Mouse (Mus musculus) midbrain, embryonic 15.5 days (tissue): Measurements from ENCODE around the gene Gm49630. TPM values are rescaled to one million over a fixed set of nuclear protein-coding genes. Genes with fewer than 3 reads are reported as not detected.
"Not testable (repeated sequence)": the region's sequence is repeated elsewhere in the genome, so short reads cannot be mapped to it uniquely, and the experiment has no call there.

ENCODE experiments used
- ATAC-seq: fragments of 200-750 bp; cut with Nextera tagmentation; replicated peaks from 2 replicates; pipeline ENCODE4 v1.8.0; 2017; ENCODE audit warnings: moderate TSS enrichment
- H3K27ac ChIP-seq: fragments of 300-500 bp; sonication (generic); 2 replicates; pipeline ENCODE4 v1.5.1; 2015; ENCODE audit warnings: mild to moderate bottlenecking, inconsistent platforms
- H3K27me3 ChIP-seq: fragments of 300-500 bp; sonication (generic); replicated peaks from 2 replicates; pipeline ENCODE4 v1.6.1; 2015; ENCODE audit warnings: inconsistent platforms
- H3K36me3 ChIP-seq: fragments of 300-500 bp; sonication (generic); replicated peaks from 2 replicates; pipeline ENCODE4 v1.6.1; 2015; ENCODE audit warnings: inconsistent platforms
- H3K4me1 ChIP-seq: fragments of 300-500 bp; sonication (generic); 2 replicates; pipeline ENCODE4 v1.6.1; 2015; ENCODE audit warnings: inconsistent platforms
- H3K4me2 ChIP-seq: fragments of 300-500 bp; sonication (generic); 2 replicates; pipeline ENCODE4 v1.6.1; 2015; ENCODE audit warnings: inconsistent platforms, mild to moderate bottlenecking, moderate library complexity
- H3K4me3 ChIP-seq: fragments of 300-500 bp; sonication (generic); 2 replicates; pipeline ENCODE4 v1.5.1; 2015; ENCODE audit warnings: mild to moderate bottlenecking, inconsistent platforms
- H3K9ac ChIP-seq: fragments of 300-500 bp; sonication (generic); 2 replicates; pipeline ENCODE4 v1.6.1; 2015; ENCODE audit warnings: mild to moderate bottlenecking, inconsistent platforms
- H3K9me3 ChIP-seq: fragments of 300-500 bp; sonication (generic); 2 replicates; pipeline ENCODE4 v1.6.1; 2016; ENCODE audit warnings: inconsistent platforms
- WGBS: fragments of 180-500 bp; shearing (Covaris S2); methylation state at CpG from one replicate; pipeline ENCODE4 v1.1.7; 2015; ENCODE audit warnings: mixed read lengths; 5-methylcytosine and 5-hydroxymethylcytosine counted together
- polyA plus RNA-seq: library from polyadenylated mRNA; unstranded; fragments of >200 nt; fragmentation: Nextera tagmentation; extraction: Ambion mirVana; gene quantifications from 2 replicates; pipeline ENCODE4 v1.2.1, GENCODE M21; 2015

Gm49630 gene
- not detected in 2 replicates for polyA plus RNA-seq

DNA sequence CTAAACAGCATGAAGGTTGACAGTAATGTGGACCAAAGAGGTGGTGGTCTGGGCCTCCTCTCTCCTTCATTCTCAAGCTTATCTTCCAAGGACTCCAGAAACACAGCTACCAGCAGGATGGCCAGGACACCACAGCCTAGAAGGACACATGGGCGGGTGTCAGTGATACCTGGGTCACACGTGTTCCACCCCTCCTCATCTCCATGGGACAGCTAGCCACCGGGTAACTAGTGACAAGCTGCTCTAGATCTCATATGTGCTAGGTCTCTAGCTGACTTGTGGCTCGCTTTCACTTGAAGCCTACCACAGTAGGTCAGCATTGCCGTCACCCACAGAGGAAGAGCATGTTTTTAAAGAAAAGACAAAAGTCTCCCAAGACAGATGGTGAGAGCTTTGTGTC lies at the start of gene Gm49630:
Gm49630 (minus strand) TSS at position 101 of the 400 bp plus-strand sequence.
- not testable (repeated sequence) for H3K36me3 ChIP-seq, H3K9ac ChIP-seq, H3K9me3 ChIP-seq, H3K27me3 ChIP-seq, H3K4me2 ChIP-seq, H3K4me1 ChIP-seq, H3K4me3 ChIP-seq, H3K27ac ChIP-seq, ATAC-seq
- 85% methylated on average over 4 of the region's 5 CpGs for WGBS

- not testable (repeated sequence) for H3K36me3 ChIP-seq, H3K4me3 ChIP-seq, H3K9ac ChIP-seq, H3K4me1 ChIP-seq, H3K27ac ChIP-seq, H3K4me2 ChIP-seq, H3K9me3 ChIP-seq, H3K27me3 ChIP-seq
- ATAC-seq: peak; percentile 93
- WGBS: 33% methylated on average over 3 of the region's 3 CpGs
Measured at GRCm38 (mm10) chr17:7420191-7420973, 48.6 kb upstream of the Gm49630 start.

GRCm38 (mm10) chr17:7414601-7415310 lies 43.0 kb upstream of the Gm49630 start:
- WGBS: 83% methylated on average over 8 of the region's 9 CpGs
- H3K9me3 ChIP-seq, H3K4me2 ChIP-seq, H3K36me3 ChIP-seq, ATAC-seq, H3K9ac ChIP-seq, H3K4me3 ChIP-seq, H3K27me3 ChIP-seq, H3K4me1 ChIP-seq, H3K27ac ChIP-seq: not testable (repeated sequence)

DNA sequence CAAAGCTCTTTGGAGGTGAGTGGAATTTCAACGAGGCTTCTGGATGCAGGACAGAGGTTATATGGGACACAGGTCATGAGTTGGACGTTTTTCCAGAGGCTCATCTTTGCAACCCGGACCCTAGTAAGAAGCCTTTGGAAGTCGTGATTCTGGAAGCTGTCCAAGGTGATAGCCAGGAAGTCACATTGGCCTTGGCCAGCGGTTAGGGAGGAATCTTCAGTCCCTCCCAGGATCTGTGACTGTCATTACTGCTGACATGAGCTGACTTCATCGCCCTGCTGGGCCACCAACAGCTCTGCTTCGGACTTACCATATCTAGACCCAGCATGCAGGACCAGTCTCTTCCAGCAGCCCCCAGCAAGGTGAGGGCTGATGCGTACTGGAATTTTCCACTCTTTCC lies 41.6 kb upstream of the Gm49630 start:
- not testable (repeated sequence) for H3K4me1 ChIP-seq, H3K36me3 ChIP-seq, H3K27ac ChIP-seq, H3K27me3 ChIP-seq, H3K4me2 ChIP-seq, H3K4me3 ChIP-seq, ATAC-seq, H3K9ac ChIP-seq, H3K9me3 ChIP-seq
- 78% methylated on average over 8 of the region's 8 CpGs for WGBS

DNA sequence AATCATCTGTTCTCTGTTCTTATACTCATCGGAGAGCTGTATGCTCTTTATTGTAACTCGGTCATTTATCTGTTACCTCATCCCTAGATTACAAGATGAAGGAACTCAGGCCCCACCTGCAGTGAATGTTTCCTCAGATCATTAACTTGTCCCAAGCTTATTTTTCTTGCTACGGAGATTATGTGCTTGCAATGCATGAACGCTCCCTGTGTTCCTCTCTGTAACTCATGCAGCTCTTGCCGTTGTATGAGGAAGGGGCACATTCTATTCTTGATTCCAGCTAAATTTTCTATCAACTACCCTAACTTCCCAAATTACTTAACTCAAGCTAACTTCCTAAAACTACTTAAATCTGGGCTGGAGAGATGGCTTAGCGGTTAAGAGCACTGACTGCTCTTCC lies 28.0 kb upstream of the Gm49630 start:
- not testable (repeated sequence) for H3K9ac ChIP-seq, H3K27ac ChIP-seq, H3K4me2 ChIP-seq, H3K36me3 ChIP-seq, H3K27me3 ChIP-seq, H3K4me3 ChIP-seq, ATAC-seq, H3K4me1 ChIP-seq, H3K9me3 ChIP-seq
- 62% methylated on average over 6 of the region's 6 CpGs for WGBS

DNA sequence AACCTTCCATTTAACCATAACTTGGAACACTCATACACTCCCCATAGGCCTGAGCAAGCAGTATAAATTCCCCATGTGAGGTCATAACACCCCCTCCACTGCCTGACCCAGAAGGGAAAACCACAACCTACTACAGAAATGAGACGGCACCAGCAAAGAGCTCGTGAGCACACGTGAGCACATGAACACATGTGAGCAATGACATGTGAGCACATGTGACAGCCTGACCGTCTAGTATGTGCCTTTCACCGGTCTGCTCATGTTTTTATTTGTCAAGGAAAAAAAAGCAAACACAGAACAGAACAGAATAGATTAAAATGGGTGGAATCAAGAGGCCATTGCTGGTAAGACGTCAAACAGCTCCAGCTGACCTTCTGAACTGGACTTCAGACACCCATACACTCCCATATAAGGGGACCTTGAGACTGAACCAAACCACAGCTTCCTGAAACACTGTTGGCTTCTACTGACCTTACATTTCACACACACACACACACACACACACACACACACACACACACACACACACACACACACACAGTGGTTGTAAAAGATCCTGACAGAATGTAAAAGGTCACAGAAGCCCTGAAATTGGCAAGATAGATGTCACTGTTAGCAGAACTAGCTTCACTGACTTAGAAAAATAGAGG lies 26.5 kb upstream of the Gm49630 start:
- not testable (repeated sequence) for H3K4me3 ChIP-seq, H3K9ac ChIP-seq, H3K27me3 ChIP-seq, H3K36me3 ChIP-seq, H3K4me2 ChIP-seq, H3K9me3 ChIP-seq, ATAC-seq, H3K27ac ChIP-seq, H3K4me1 ChIP-seq
- 91% methylated on average over 6 of the region's 6 CpGs for WGBS

DNA sequence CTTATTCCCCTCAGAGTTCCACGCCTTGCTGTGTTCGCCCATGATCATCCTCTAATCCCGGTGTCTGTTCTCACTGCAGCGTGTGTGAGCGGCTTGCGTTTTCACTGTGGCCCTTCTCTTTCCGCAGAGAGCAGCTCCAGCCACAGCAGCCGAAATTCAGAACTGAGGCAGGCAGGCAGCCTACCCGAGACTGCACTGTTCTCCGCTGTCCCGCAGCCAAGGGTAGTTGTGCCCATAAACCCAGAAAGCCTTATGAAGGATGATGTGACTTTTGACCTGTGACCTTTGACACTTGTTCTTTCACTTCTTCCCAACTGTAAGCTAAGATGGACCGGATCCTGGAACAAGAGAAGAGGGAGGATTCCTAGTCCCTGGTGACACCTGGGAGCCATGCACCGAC lies 25.3 kb upstream of the Gm49630 start:
- not testable (repeated sequence) for H3K4me1 ChIP-seq, H3K4me3 ChIP-seq, H3K36me3 ChIP-seq, H3K27ac ChIP-seq, H3K27me3 ChIP-seq, H3K4me2 ChIP-seq, H3K9ac ChIP-seq, H3K9me3 ChIP-seq, ATAC-seq
- 87% methylated on average over 13 of the region's 13 CpGs for WGBS

- not testable (repeated sequence) for ATAC-seq, H3K27me3 ChIP-seq, H3K9ac ChIP-seq, H3K4me1 ChIP-seq, H3K9me3 ChIP-seq, H3K4me3 ChIP-seq, H3K27ac ChIP-seq, H3K36me3 ChIP-seq, H3K4me2 ChIP-seq
- WGBS: no CpG with 5 or more reads among the region's 2 CpGs
Measured at GRCm38 (mm10) chr17:7396288-7396687, 24.5 kb upstream of the Gm49630 start.

GRCm38 (mm10) chr17:7395671-7396070 lies 23.9 kb upstream of the Gm49630 start:
- not testable (repeated sequence) for H3K27me3 ChIP-seq, H3K4me3 ChIP-seq, ATAC-seq, H3K4me1 ChIP-seq, H3K27ac ChIP-seq, H3K36me3 ChIP-seq, H3K9me3 ChIP-seq, H3K9ac ChIP-seq, H3K4me2 ChIP-seq
- WGBS: 93% methylated on average over 8 of the region's 8 CpGs

DNA sequence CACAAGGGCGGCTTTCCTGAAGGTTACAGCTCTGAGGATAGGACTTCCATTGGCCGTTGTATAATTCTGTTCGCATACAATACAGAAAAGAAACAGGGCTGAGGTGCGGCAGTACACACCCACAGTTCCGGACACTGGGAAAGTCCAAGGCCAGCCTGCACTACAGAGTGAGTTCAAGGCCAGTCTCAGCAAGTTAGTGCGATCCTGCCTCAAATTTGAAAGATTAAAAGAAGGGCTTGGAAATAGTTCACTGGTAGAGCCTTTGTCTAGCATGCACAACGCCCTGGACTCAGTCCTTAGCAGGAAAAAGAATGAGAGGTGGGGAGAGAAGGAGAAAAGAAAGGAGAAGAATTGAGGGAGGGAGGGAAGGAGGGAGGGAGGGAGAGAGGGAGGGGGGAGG lies 23.3 kb upstream of the Gm49630 start:
- not testable (repeated sequence) for ATAC-seq, H3K27ac ChIP-seq, H3K9ac ChIP-seq, H3K4me1 ChIP-seq, H3K27me3 ChIP-seq, H3K4me2 ChIP-seq, H3K9me3 ChIP-seq, H3K36me3 ChIP-seq, H3K4me3 ChIP-seq
- 89% methylated on average over 7 of the region's 7 CpGs for WGBS

DNA sequence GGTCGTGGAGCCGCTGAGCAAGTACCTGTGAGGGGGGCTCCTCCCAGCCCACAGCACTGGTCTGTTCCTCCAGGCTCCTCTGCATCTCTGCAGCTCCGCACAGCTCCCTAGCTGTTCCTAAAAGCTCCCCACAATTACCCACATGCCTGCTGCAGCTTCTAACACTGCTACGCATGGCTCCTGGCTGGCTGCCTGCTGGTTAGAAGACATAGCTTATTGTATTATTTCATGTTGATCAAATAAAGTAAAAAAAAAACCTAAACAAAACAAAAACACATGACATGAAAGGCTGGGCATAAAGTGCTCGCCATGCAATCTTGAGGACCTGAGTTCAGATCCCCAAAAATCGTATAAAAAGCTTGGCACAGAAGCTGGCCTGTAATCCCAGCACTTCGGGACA lies 18.1 kb upstream of the Gm49630 start:
- H3K27me3 ChIP-seq, H3K9me3 ChIP-seq, H3K9ac ChIP-seq, H3K36me3 ChIP-seq, H3K4me3 ChIP-seq, ATAC-seq, H3K4me1 ChIP-seq, H3K27ac ChIP-seq, H3K4me2 ChIP-seq: not testable (repeated sequence)
- WGBS: 67% methylated on average over 7 of the region's 7 CpGs

DNA sequence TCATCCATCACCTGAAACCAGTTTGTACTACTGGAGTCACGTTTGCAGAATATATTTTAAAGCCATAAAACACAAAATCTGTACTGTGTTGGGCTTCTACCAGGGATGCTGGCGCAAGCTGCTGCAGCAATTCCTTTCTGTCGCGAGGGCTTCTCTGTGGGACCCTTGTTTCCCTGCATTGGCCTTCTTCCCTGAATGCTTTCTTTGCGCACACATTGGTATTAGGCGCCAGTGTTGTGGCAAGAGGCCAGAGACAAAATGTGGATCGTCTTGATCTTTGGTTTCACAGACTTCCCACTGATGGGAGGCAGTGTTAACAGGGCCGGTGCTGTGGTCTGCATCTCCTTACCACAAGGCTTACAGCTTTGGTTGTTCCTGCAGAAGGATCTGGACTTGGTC lies 17.2 kb upstream of the Gm49630 start:
- H3K4me2 ChIP-seq, H3K9me3 ChIP-seq, H3K36me3 ChIP-seq, H3K27me3 ChIP-seq, H3K4me1 ChIP-seq, H3K9ac ChIP-seq, H3K27ac ChIP-seq, ATAC-seq, H3K4me3 ChIP-seq: not testable (repeated sequence)
- 74% methylated on average over 8 of the region's 8 CpGs for WGBS
